Mouse (Mus musculus): ENCODE measurements around the gene Igfn1. TPM values are rescaled to one million over a fixed set of nuclear protein-coding genes. Genes with fewer than 3 reads are reported as not detected.

Igfn1 gene
- polyA plus RNA-seq, 1 experiment from 2014 or later, result not detected

GRCm38 (mm10) chr1:135925848-135926247 lies 80.3 kb downstream of the Igfn1 start:
- peaks cover 19% of the 10 kb centered on the region for H3K27me3 ChIP-seq (replicated peaks)
- no peak overlapping the region for H3K9ac ChIP-seq (replicated peaks)
- WGBS, result 67% methylated on average over 5 of the region's 5 CpGs
- H3K9me3 ChIP-seq (replicated peaks), result no peaks in the 10 kb centered on the region
- no peak for ATAC-seq (ENCODE audit: low FRiP score)
- H3K36me3 ChIP-seq, result no peaks in the 10 kb centered on the region
- H3K4me1 ChIP-seq, result 0 out of 2 replicates have a peak, but pooled peaks cover 6% of the 10 kb centered on the region
- no peak overlapping the region for H3K27ac ChIP-seq (replicated peaks)
- no peak overlapping the region for H3K4me2 ChIP-seq
- no peak overlapping the region for H3K4me3 ChIP-seq (replicated peaks)

GRCm38 (mm10) chr1:135924377-135924994 lies 81.7 kb downstream of the Igfn1 start:
- 76% methylated on average over 5 of the region's 5 CpGs for whole genome bisulfite sequencing
- H3K4me1 ChIP-seq, result 0 out of 2 replicates have a peak, but pooled peaks cover 2% of the 10 kb centered on the region

GRCm38 (mm10) chr1:135923229-135923628 lies 82.9 kb downstream of the Igfn1 start:
- H3K4me2 ChIP-seq, result no peak overlapping the region
- no peaks in the 10 kb centered on the region for H3K9me3 ChIP-seq (replicated peaks)
- no peaks in the 10 kb centered on the region for H3K36me3 ChIP-seq
- 84% methylated on average over 7 of the region's 7 CpGs for WGBS
- no peak overlapping the region for H3K4me3 ChIP-seq (replicated peaks)
- H3K4me1 ChIP-seq, result peaks cover 9% of the 10 kb centered on the region
- no peak overlapping the region for H3K27ac ChIP-seq (replicated peaks)
- H3K9ac ChIP-seq (replicated peaks), result no peak overlapping the region
- H3K27me3 ChIP-seq (replicated peaks), result peaks cover 46% of the 10 kb centered on the region
- no peak for ATAC-seq (ENCODE audit: low FRiP score)

More at GRCm38 (mm10) chr1:135924377-135924994, 81.7 kb downstream of the Igfn1 start:
- H3K27me3 ChIP-seq (replicated peaks), result peaks cover 33% of the 10 kb centered on the region
- H3K36me3 ChIP-seq, result no peaks in the 10 kb centered on the region
- no peak for ATAC-seq (ENCODE audit: low FRiP score)
- no peak overlapping the region for H3K9ac ChIP-seq (replicated peaks)
- no peak overlapping the region for H3K4me2 ChIP-seq
- H3K27ac ChIP-seq (replicated peaks), result no peak overlapping the region
- H3K4me3 ChIP-seq (replicated peaks), result no peak overlapping the region
- no peaks in the 10 kb centered on the region for H3K9me3 ChIP-seq (replicated peaks)

- no peaks in the 10 kb centered on the region for H3K36me3 ChIP-seq
- no peak within 1 kb of the TSS for H3K27ac ChIP-seq (replicated peaks)
- no peaks in the 10 kb centered on the region for H3K9me3 ChIP-seq (replicated peaks)
- no peak for ATAC-seq (ENCODE audit: low FRiP score)
- H3K9ac ChIP-seq (replicated peaks), result no peak within 1 kb of the TSS
- peaks cover 9% of the 10 kb centered on the region for H3K4me1 ChIP-seq
- peak within 1 kb of the TSS; percentile 56 for H3K4me2 ChIP-seq
- H3K4me3 ChIP-seq (replicated peaks), result peak within 1 kb of the TSS; percentile 26
- under 1% methylated on average over 64 of the region's 67 CpGs for WGBS
- H3K27me3 ChIP-seq (replicated peaks), result peaks cover 79% of the 10 kb centered on the region
Measured at GRCm38 (mm10) chr1:135918644-135919407, 87.3 kb downstream of the Igfn1 start, which contains the start of gene Pkp1. TSS of gene Pkp1 (minus strand) at chr1:135919207.

GRCm38 (mm10) chr1:135917206-135917605 lies 88.9 kb downstream of the Igfn1 start:
- 10% methylated on average over 5 of the region's 5 CpGs for WGBS
- Histone ChIP-seq H3K36me3 (no peaks in the 10 kb centered on the region), H3K27ac (replicated peaks) (no peak overlapping the region), H3K27me3 (replicated peaks) (peaks cover 70% of the 10 kb centered on the region), H3K9ac (replicated peaks) (no peak overlapping the region), H3K4me1 (peaks cover 9% of the 10 kb centered on the region), H3K4me2 (no peak overlapping the region), H3K4me3 (replicated peaks) (no peak overlapping the region), H3K9me3 (replicated peaks) (no peaks in the 10 kb centered on the region)
- ATAC-seq (ENCODE audit: low FRiP score), result no peak

GRCm38 (mm10) chr1:135916486-135917058 lies 89.6 kb downstream of the Igfn1 start:
- no peaks in the 10 kb centered on the region for H3K36me3 ChIP-seq
- H3K27ac ChIP-seq (replicated peaks), result no peak overlapping the region
- no peak overlapping the region for H3K9ac ChIP-seq (replicated peaks)
- H3K4me3 ChIP-seq (replicated peaks), result no peak overlapping the region
- H3K27me3 ChIP-seq (replicated peaks), result peaks cover 64% of the 10 kb centered on the region
- H3K4me1 ChIP-seq, result peaks cover 9% of the 10 kb centered on the region
- WGBS, result 40% methylated on average over 5 of the region's 5 CpGs
- no peaks in the 10 kb centered on the region for H3K9me3 ChIP-seq (replicated peaks)
- ATAC-seq (ENCODE audit: low FRiP score), result no peak
- H3K4me2 ChIP-seq, result no peak overlapping the region

- Histone ChIP-seq H3K4me3 (replicated peaks) (no peak overlapping the region), H3K27ac (replicated peaks) (no peak overlapping the region), H3K4me2 (no peak overlapping the region), H3K4me1 (peaks cover 9% of the 10 kb centered on the region), H3K36me3 (no peaks in the 10 kb centered on the region), H3K9ac (replicated peaks) (no peak overlapping the region), H3K27me3 (replicated peaks) (peaks cover 38% of the 10 kb centered on the region), H3K9me3 (replicated peaks) (no peaks in the 10 kb centered on the region)
- no peak for ATAC-seq (ENCODE audit: low FRiP score)
- WGBS, result 86% methylated on average over 4 of the region's 4 CpGs
Measured at GRCm38 (mm10) chr1:135913657-135914056, 92.5 kb downstream of the Igfn1 start.

- WGBS, result 8% methylated on average over 6 of the region's 6 CpGs
- ATAC-seq (ENCODE audit: low FRiP score), result no peak
- Histone ChIP-seq H3K4me2 (no peak overlapping the region), H3K9me3 (replicated peaks) (no peaks in the 10 kb centered on the region), H3K36me3 (no peaks in the 10 kb centered on the region), H3K27me3 (replicated peaks) (no peaks in the 10 kb centered on the region), H3K27ac (replicated peaks) (no peak overlapping the region), H3K4me1 (0 out of 2 replicates have a peak, but pooled peaks cover 6% of the 10 kb centered on the region), H3K9ac (replicated peaks) (no peak overlapping the region), H3K4me3 (replicated peaks) (no peak overlapping the region)
Measured at GRCm38 (mm10) chr1:135909381-135909780, 96.8 kb downstream of the Igfn1 start.

- Histone ChIP-seq H3K4me2 (no peak overlapping the region), H3K4me1 (0 out of 2 replicates have a peak, but pooled peaks cover 6% of the 10 kb centered on the region), H3K27me3 (replicated peaks) (no peaks in the 10 kb centered on the region), H3K27ac (replicated peaks) (no peak overlapping the region), H3K9me3 (replicated peaks) (no peaks in the 10 kb centered on the region), H3K9ac (replicated peaks) (no peak overlapping the region), H3K36me3 (no peaks in the 10 kb centered on the region), H3K4me3 (replicated peaks) (no peak overlapping the region)
- 72% methylated on average over 11 of the region's 11 CpGs for WGBS
- no peak for ATAC-seq (ENCODE audit: low FRiP score)
Measured at GRCm38 (mm10) chr1:135906736-135907135, 99.4 kb downstream of the Igfn1 start.

All from neural tube, embryonic 15.5 days (tissue).